Mouse (Mus musculus) intestine, embryonic 14.5 days (tissue): ENCODE measurements around the gene Rras. TPM values are rescaled to one million over a fixed set of nuclear protein-coding genes. Genes with fewer than 3 reads are reported as not detected.
"Not testable (repeated sequence)": the region's sequence is repeated elsewhere in the genome, so short reads cannot be mapped to it uniquely, and the experiment has no call there.

Experiments
- ATAC-seq: fragments of 200-750 bp; cut with Nextera tagmentation; replicated peaks from 2 replicates; pipeline ENCODE4 v1.8.0; 2017; ENCODE audit warnings: low read depth, moderate number of reproducible peaks, moderate TSS enrichment, moderate library complexity; ENCODE audit not compliant: low FRiP score, low TSS enrichment
- DNase-seq: peaks from one replicate; pipeline ENCODE4 v3.0.0-alpha.2; 2018; ENCODE audit warnings: low spot score
- H3K27ac ChIP-seq: fragments of 300-500 bp; sonication (generic); 2 replicates; pipeline ENCODE4 v1.5.1; 2014; ENCODE audit warnings: low read depth, mild to moderate bottlenecking, control low read depth
- H3K27me3 ChIP-seq: fragments of 300-500 bp; sonication (generic); replicated peaks from 2 replicates; pipeline ENCODE4 v1.6.1; 2014; ENCODE audit warnings: low read length, control low read depth; ENCODE audit not compliant: control insufficient read depth, insufficient read depth
- H3K36me3 ChIP-seq: fragments of 300-500 bp; sonication (generic); 2 replicates; pipeline ENCODE4 v1.6.1; 2014; ENCODE audit warnings: low read length, control low read depth; ENCODE audit not compliant: control insufficient read depth, insufficient read depth
- H3K4me1 ChIP-seq: fragments of 300-500 bp; sonication (generic); replicated peaks from 2 replicates; pipeline ENCODE4 v1.6.1; 2014; ENCODE audit warnings: low read length, control low read depth, mixed read lengths; ENCODE audit not compliant: control insufficient read depth, insufficient read depth
- H3K4me2 ChIP-seq: fragments of 300-500 bp; sonication (generic); 2 replicates; pipeline ENCODE4 v1.6.1; 2014; ENCODE audit warnings: low read length
- H3K4me3 ChIP-seq: fragments of 300-500 bp; sonication (generic); 2 replicates; pipeline ENCODE4 v1.5.1; 2014; ENCODE audit warnings: low read depth, low read length, control low read depth, mixed read lengths
- H3K9ac ChIP-seq: fragments of 300-500 bp; sonication (generic); 2 replicates; pipeline ENCODE4 v1.6.1; 2014; ENCODE audit warnings: mild to moderate bottlenecking, low read length
- H3K9me3 ChIP-seq: fragments of 300-500 bp; sonication (generic); 2 replicates; pipeline ENCODE4 v1.6.1; 2016; ENCODE audit warnings: low read length, control low read depth; ENCODE audit not compliant: control insufficient read depth
- WGBS: fragments of 180-500 bp; shearing (Covaris S2); extraction: QIAGEN DNeasy Blood & Tissue Kit; methylation state at CpG from one replicate; pipeline ENCODE4 v1.1.7; 2014; 5-methylcytosine and 5-hydroxymethylcytosine counted together
- polyA plus RNA-seq: library from polyadenylated mRNA; unstranded; fragments of >200 nt; fragmentation: Nextera tagmentation; extraction: Ambion mirVana; gene quantifications from 2 replicates; pipeline ENCODE4 v1.2.1, GENCODE M21; 2014

Rras gene
- polyA plus RNA-seq, 1 experiment from 2014 or later = 69.1 TPM

- WGBS = under 1% methylated on average over 69 of the region's 69 CpGs
- ATAC-seq (peak; percentile 81), DNase-seq (peak; percentile 98)
- H3K4me2 ChIP-seq = peak within 1 kb of the TSS; percentile 64
- no peaks in the 10 kb centered on the region for H3K9me3 ChIP-seq
- peaks cover 30% of the 10 kb centered on the region for H3K36me3 ChIP-seq
- H3K4me1 ChIP-seq = peaks cover 18% of the 10 kb centered on the region
- peak within 1 kb of the TSS; percentile 96 for H3K9ac ChIP-seq
- H3K27ac ChIP-seq = peak within 1 kb of the TSS; percentile 95
- peak within 1 kb of the TSS; percentile 99 for H3K4me3 ChIP-seq
- no peaks in the 10 kb centered on the region for H3K27me3 ChIP-seq
These were observed 1.7 kb upstream of the Rras start, which contains the start of gene Scaf1 for GRCm38 (mm10) chr7:45015957-45016612. Gene Scaf1, minus strand, starts transcription at chr7:45016363.

GRCm38 (mm10) chr7:45016761-45017160 lies 1.0 kb upstream of the Rras start:
- Histone ChIP-seq H3K4me3 (peak overlapping the region; percentile 99), H3K4me1 (peaks cover 18% of the 10 kb centered on the region), H3K9ac (peak overlapping the region; percentile 39), H3K4me2 (peak overlapping the region; percentile 50), H3K9me3 (no peaks in the 10 kb centered on the region), H3K36me3 (peaks cover 24% of the 10 kb centered on the region), H3K27me3 (no peaks in the 10 kb centered on the region), H3K27ac (peak overlapping the region; percentile 95)
- WGBS = 1% methylated on average over 4 of the region's 4 CpGs
- DNase-seq (no peak), ATAC-seq (no peak)

- WGBS = 33% methylated on average over 8 of the region's 8 CpGs
These were observed 1.3 kb downstream of the Rras start for GRCm38 (mm10) chr7:45019031-45019571.

GRCm38 (mm10) chr7:45020225-45020624 lies 2.5 kb downstream of the Rras start:
- no peak overlapping the region for H3K4me2 ChIP-seq
- H3K9ac ChIP-seq = no peak overlapping the region
- no peak for ATAC-seq
- no peak for DNase-seq
- H3K27ac ChIP-seq = no peak overlapping the region
- H3K27me3 ChIP-seq = no peaks in the 10 kb centered on the region
- H3K9me3 ChIP-seq = no peaks in the 10 kb centered on the region
- H3K4me1 ChIP-seq = peaks cover 12% of the 10 kb centered on the region
- WGBS = 74% methylated on average over 9 of the region's 9 CpGs
- H3K36me3 ChIP-seq = no peaks in the 10 kb centered on the region
- no peak overlapping the region for H3K4me3 ChIP-seq

More at GRCm38 (mm10) chr7:45019031-45019571, 1.3 kb downstream of the Rras start:
- Histone ChIP-seq H3K4me1 (peaks cover 18% of the 10 kb centered on the region), H3K27ac (peak overlapping the region; percentile 65; the same call in 1 of the 2 replicates), H3K9me3 (no peaks in the 10 kb centered on the region), H3K36me3 (0 out of 2 replicates have a peak, but pooled peaks cover under 1% of the 10 kb centered on the region), H3K4me3 (peak overlapping the region; percentile 99; the same call in 1 of the 2 replicates), H3K9ac (no peak overlapping the region), H3K27me3 (no peaks in the 10 kb centered on the region), H3K4me2 (peak overlapping the region; percentile 50)
- no peak for ATAC-seq
- no peak for DNase-seq

GRCm38 (mm10) chr7:45023711-45024110 lies 6.0 kb downstream of the Rras start:
- 76% methylated on average over 5 of the region's 5 CpGs for WGBS
- DNase-seq, H3K27ac ChIP-seq, H3K9me3 ChIP-seq, H3K9ac ChIP-seq, H3K27me3 ChIP-seq, ATAC-seq, H3K4me2 ChIP-seq, H3K4me3 ChIP-seq, H3K4me1 ChIP-seq: not testable (repeated sequence)
- H3K36me3 ChIP-seq = peaks cover 21% of the 10 kb centered on the region

- 86% methylated on average over 15 of the region's 15 CpGs for WGBS
- no peak for ATAC-seq
- no peak for DNase-seq
These were observed 6.8 kb downstream of the Rras start for GRCm38 (mm10) chr7:45024281-45025248.

GRCm38 (mm10) chr7:45025601-45026220 lies 8.0 kb downstream of the Rras start:
- Histone ChIP-seq H3K4me2 (no peak overlapping the region), H3K9ac (no peak overlapping the region), H3K36me3 (peaks cover 41% of the 10 kb centered on the region), H3K4me3 (no peak overlapping the region), H3K9me3 (no peaks in the 10 kb centered on the region), H3K27ac (no peak overlapping the region), H3K4me1 (no peaks in the 10 kb centered on the region), H3K27me3 (no peaks in the 10 kb centered on the region)
- no peak for DNase-seq
- ATAC-seq = no peak
- WGBS = 75% methylated on average over 8 of the region's 8 CpGs

More at GRCm38 (mm10) chr7:45024281-45025248, 6.8 kb downstream of the Rras start:
- no peak overlapping the region for H3K27ac ChIP-seq
- peaks cover 29% of the 10 kb centered on the region for H3K36me3 ChIP-seq
- H3K9me3 ChIP-seq = no peaks in the 10 kb centered on the region
- no peaks in the 10 kb centered on the region for H3K27me3 ChIP-seq
- H3K4me2 ChIP-seq = no peak overlapping the region
- H3K4me1 ChIP-seq = no peaks in the 10 kb centered on the region
- H3K4me3 ChIP-seq = no peak overlapping the region
- no peak overlapping the region for H3K9ac ChIP-seq

- no peaks in the 10 kb centered on the region for H3K4me1 ChIP-seq
- H3K27me3 ChIP-seq = no peaks in the 10 kb centered on the region
- H3K9ac ChIP-seq = no peak overlapping the region
- H3K9me3 ChIP-seq = no peaks in the 10 kb centered on the region
- H3K4me2 ChIP-seq = no peak overlapping the region
- H3K4me3 ChIP-seq = no peak overlapping the region
- peaks cover 46% of the 10 kb centered on the region for H3K36me3 ChIP-seq
- WGBS = 56% methylated on average over 2 of the region's 2 CpGs
- DNase-seq = no peak
- no peak overlapping the region for H3K27ac ChIP-seq
- no peak for ATAC-seq
These were observed 8.5 kb downstream of the Rras start for GRCm38 (mm10) chr7:45026256-45026655.
